Mouse (Mus musculus) embryonic stem cell, embryonic (primary cell): ENCODE data around the gene Aqp11.

Source experiments
- CTCF ChIA-PET, 4 experiments: fragments of 300-600 bp in 2 of 4; fragments of 350-600 bp in 2 of 4; sonication (Branson Sonifier 250); formaldehyde crosslinking; loops; one replicate each; lab custom pipeline; 2022; ENCODE audit warnings: inconsistent platforms in 2 of 4; lab: Charles Lee
- POLR2A ChIA-PET, 4 experiments: fragments of 300-600 bp in 2 of 4; fragments of 350-600 bp in 2 of 4; sonication (Branson Sonifier 250); formaldehyde crosslinking; loops; one replicate each; lab custom pipeline; 2022; ENCODE audit warnings: antibody characterized with exemption in 4 of 4, inconsistent platforms in 1 of 4; lab: Charles Lee

Gene Aqp11

DNA sequence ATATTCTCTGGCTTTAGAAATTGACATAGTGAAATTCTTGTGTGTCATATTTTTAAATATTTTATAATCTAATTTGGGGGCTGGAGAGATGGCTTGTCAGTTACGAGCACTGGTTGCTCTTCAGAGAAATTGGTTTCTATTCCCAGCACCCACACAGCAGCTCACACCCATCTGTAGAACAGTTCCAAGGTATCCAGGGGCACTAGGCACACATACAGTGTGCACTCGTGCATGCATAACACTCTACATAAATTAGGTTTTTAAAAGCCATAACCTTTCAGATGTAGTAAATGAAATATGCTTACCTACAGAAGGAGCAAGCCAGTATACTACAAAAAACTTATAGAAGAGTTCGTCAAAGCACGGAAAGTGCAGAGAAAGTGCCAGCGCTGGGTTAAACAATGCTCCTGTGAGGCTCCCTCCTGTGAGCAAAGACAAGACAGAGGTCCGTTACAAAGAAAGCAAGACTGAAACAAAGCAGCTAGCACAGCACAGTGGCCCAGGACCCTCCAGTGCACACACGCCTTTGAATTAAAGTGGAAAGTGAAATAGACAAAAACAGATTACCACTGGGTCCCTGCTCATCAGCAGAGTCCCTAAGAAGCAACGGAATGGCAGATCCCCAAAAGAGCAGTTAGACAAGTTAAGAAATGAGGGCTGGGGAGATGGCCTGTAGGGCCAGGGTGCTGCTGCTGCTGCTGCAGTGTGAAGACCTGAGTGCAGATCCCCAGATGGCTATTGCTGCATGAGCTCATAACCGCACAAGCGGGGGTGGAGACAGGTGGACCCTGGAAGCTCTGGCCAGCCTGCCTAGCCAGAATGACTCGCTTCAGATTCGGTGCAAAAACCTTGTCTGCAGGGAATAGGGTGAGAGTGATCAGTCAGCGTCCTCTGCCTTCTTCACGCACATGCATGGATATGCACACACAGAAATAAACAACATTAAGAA lies 9.1 kb downstream of the Aqp11 start:
- CTCF ChIA-PET, result interaction anchor here in 1 of 4 experiments (1.4 kb wide), 1 partner anchor 9 kb away, joined by 9 read pairs; the partner anchor contains the start of gene Aqp11
- POLR2A ChIA-PET, result interaction anchor here (0.6 to 3.8 kb wide), 13 partner anchors 9 to 361 kb away, joined by 3 to 21 read pairs (median 4); partner anchors contain the start of genes Aqp11 (in 3 of the 4), Aamdc (in 1 of the 4) and Rsf1 (in 1 of the 4)

DNA sequence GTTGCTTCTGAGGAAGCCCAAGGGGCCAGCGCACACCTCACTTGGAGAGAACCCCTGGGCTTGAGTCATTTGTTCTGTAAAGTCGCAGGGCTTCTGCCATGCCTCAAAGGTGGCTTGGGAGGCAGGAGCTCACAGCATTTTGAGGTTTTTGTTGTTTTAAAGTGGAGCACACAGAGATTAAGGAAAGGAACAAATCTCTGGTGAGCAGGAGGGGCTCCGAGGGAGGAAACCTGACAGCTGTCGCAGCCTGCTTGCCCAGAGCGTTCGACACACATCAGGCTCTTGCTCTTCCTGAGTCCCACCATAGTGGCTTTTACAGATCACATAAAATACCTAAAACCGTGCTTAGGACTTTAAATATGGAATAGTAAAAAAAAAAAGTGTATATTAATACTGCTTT lies 11.3 kb downstream of the Aqp11 start:
- POLR2A ChIA-PET, result interaction anchor here (0.7 to 3.6 kb wide), 10 partner anchors 10 to 666 kb away, joined by 3 to 13 read pairs (median 4); partner anchors contain the start of gene Aqp11 (in 3 of the 4)
- CTCF ChIA-PET, result interaction anchor here in 1 of 4 experiments (1.0 kb wide), 1 partner anchor 21 kb away, joined by 4 read pairs; no protein-coding TSS in a partner anchor

DNA sequence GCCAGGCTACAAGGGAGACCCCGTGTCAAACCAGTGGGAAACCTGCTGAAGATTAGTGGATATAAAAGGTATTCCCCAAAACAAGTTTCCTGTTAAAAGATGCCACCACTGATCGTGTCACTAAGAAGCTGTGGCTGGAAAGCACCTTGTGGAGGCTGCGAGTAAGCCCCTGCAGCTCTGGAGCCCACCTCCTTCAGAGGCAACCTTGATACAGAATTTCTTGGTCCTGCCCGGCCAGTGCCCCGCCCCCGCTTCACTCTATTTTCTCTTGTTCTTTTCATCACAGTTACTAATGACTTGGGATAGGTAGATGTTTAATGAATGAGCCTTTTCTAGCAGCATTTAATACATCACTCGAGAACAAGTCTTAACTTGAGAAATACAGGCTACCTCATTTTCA lies 12.0 kb downstream of the Aqp11 start:
- ChIA-PET POLR2A (interaction anchor here in 3 of 4 experiments (0.7 to 1.3 kb wide), 9 partner anchors 12 to 665 kb away, joined by 3 to 6 read pairs (median 3); partner anchors contain the start of genes Aqp11 (in 2 of the 3), Aamdc (in 1 of the 3) and Rsf1 (in 1 of the 3)), CTCF (interaction anchor here in 1 of 4 experiments (1.0 kb wide), 1 partner anchor 22 kb away, joined by 4 read pairs; no protein-coding TSS in a partner anchor)

DNA sequence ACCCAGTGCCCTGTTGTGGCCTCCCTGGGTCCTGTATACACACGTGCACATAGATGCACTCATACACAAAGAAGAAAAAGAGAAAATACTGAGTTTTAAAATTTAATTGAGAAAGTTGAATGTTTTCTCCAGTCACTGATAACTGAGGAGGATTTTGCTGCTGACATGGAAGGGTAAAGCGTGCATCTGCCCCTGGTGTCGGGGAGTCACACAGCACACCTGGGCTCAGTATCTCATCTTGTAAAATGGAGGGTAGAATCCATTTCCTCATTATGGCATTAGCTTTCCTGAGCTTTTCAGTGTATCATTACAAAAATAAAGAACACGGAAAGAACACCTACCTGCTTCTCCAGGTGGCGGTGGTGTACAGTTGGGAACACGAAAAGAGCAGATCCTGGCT lies 12.7 kb downstream of the Aqp11 start:
- ChIA-PET CTCF (no interaction called here), POLR2A (interaction anchor here in 3 of 4 experiments (0.5 to 1.4 kb wide), 8 partner anchors 12 to 325 kb away, joined by 3 to 4 read pairs (median 3); partner anchors contain the start of genes Aqp11 (in 2 of the 3), Clns1a (in 2 of the 3), Aamdc (in 1 of the 3) and Ndufc2 (in 1 of the 3))

DNA sequence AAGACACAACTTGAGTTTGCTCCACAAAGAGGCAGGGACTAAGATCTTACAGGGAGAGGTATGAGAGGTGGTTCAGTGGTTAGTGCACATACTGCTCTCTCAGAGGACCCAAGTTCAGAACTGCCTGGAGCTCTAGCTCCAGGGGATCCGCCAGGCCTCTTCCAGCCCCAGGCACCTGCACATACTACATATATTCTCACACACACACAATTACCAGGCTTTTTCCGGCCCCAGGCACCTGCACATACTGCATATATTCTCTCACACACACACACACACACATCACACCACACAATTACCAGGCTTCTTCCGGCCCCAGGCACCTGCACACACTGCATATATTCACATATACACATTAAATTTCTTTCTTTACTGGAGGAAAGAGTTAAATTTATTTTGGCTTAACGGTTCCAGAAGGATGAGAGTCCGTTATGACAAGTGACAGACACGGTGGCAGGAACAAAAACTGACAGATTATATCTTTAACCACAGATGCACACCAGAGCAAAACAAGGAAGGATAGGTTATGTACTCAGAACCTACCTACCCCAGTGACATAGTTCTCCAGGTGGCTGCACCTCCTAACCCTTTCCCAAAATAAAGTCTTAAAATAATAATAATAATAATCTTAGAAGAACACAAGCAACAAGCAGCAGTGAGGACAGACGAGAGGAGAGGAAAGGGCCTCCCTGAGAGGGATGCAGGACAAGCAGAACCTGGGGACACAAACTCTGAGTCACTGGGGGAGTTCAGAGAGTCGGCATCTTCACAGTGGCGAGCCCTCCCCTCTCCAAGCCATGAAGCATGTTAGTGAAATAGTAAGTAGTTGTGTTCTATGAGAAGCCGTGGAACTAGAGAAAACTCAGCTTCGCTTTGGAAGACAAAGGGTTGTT lies 14.2 kb downstream of the Aqp11 start:
- ChIA-PET POLR2A (interaction anchor here in 3 of 4 experiments (0.6 to 7.1 kb wide), 8 partner anchors 14 to 1024 kb away, joined by 3 to 64 read pairs (median 4); partner anchors contain the start of genes Aqp11 (in 3 of the 3) and Clns1a (in 2 of the 3)), CTCF (interaction anchor here in 3 of 4 experiments (0.6 to 2.0 kb wide), 5 partner anchors 13 to 713 kb away, joined by 3 to 5 read pairs (median 5); partner anchors contain the start of genes Aqp11 (in 1 of the 3) and Myo7a (in 1 of the 3))

DNA sequence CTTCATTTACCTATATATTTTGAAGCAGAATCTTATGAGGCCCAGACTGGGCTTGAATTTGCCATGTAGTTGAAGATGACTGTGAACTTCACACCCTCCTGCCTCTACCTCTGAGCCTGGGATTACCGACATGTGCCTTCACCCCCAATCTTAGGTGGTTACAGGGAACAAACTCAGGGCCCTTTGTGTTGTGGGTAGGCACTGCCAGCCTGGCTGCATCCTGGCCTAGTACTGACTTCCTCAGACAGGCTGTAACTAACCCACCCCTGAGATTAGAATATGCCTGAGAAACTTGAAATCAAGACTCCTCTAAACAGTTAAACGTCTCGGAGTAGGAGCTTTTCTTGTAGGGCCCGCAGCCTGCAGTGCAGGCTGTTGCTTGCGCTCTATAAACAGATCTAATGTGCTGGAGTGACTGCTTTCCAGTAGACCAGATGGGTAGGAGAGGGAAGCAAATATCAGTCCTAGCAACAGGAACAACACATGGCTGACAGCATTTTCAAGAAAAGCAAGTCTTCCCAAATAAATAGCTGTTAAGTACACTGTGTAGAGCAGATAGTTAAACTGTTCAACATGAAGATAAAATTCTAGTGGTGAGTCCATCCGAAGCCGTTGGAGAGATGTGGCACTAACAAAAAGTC lies 15.7 kb downstream of the Aqp11 start:
- ChIA-PET POLR2A (interaction anchor here in 2 of 4 experiments (0.7 to 7.1 kb wide), 6 partner anchors 10 to 275 kb away, joined by 3 to 64 read pairs (median 4); partner anchors contain the start of genes Aqp11 (in 1 of the 2) and Rsf1 (in 1 of the 2)), CTCF (interaction anchor here in 3 of 4 experiments (0.6 to 2.0 kb wide), 4 partner anchors 15 to 397 kb away, joined by 3 to 5 read pairs (median 4); partner anchors contain the start of genes Aqp11 (in 1 of the 3) and Myo7a (in 1 of the 3))

DNA sequence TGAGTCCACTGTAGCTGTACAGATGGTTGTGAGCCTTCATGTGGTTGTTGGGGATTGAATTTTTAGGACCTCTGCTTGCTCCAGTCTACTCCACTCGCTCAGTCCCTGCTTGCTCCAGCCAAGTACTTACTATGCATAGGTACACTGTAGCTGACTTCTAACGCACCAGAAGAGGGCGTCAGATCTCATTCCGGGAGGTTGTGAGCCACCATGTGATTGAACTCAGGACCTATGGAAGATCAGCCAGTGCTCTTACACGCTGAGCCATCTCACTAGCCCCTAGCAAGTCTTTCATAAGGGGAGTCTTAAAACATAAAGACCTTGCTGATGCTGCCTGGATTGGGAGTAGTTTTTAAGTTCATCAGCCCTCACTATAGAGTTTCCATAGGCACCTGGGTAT lies 18.0 kb downstream of the Aqp11 start:
- ChIA-PET POLR2A (interaction anchor here in 2 of 4 experiments (0.6 to 7.1 kb wide), 21 partner anchors 10 to 348 kb away, joined by 3 to 64 read pairs (median 5); partner anchors contain the start of genes Aqp11 (in 2 of the 2), Clns1a (in 2 of the 2), Aamdc (in 1 of the 2) and Alg8 (in 1 of the 2)), CTCF (interaction anchor here in 3 of 4 experiments (0.5 to 2.3 kb wide), 13 partner anchors 13 to 421 kb away, joined by 3 to 8 read pairs (median 4); partner anchors contain the start of genes Aamdc (in 1 of the 3), Alg8 (in 1 of the 3), Aqp11 (in 1 of the 3) and Rsf1 (in 1 of the 3))

DNA sequence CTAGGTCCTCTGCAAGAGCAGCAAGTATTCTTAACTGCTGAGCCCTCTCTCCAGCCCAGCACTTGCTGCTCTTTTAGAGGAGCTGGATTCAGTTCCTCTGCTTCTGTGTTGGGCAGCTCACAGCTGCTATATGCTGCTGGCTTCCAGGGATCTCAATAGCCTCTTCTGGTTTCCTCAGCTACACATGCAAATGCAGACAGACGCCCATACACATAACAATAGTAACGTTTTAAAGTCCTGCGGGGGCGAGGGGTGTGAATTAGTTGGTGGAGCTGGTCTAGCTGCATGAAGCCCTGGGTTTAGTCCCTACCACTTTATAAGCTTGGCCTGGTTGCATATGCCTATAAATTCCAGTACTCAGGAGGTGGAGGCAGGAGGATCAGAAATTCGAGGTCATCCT lies 19.0 kb downstream of the Aqp11 start:
- ChIA-PET CTCF (interaction anchor here in 3 of 4 experiments (0.7 to 2.3 kb wide), 12 partner anchors 18 to 422 kb away, joined by 3 to 8 read pairs (median 3); partner anchors contain the start of genes Aamdc (in 1 of the 3), Alg8 (in 1 of the 3), Aqp11 (in 1 of the 3) and Ints4 (in 1 of the 3)), POLR2A (interaction anchor here in 3 of 4 experiments (0.7 to 7.1 kb wide), 32 partner anchors 9 to 641 kb away, joined by 3 to 64 read pairs (median 4); partner anchors contain the start of genes Aqp11 (in 3 of the 3), Aamdc (in 2 of the 3), Alg8 (in 2 of the 3) and Clns1a (in 2 of the 3))

DNA sequence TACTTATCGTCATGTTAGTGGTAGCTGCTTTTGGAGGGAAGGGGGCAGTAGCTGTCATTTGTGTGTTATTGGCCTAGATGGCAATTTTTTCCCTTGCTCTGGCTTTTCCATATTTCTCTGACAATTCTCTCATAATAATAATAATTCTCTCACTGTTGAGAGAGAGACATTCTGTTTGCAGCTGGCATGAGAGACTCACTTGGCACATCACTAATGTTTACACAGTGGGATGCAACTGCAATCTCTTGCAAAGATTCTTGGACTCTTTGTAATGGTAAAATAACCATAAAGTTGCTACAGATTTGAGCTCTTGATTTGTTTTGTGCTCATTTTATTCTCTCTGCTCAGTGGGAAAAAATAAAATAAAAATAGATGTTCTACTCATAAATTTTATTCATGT lies 20.8 kb downstream of the Aqp11 start:
- POLR2A ChIA-PET, result interaction anchor here in 1 of 4 experiments (0.7 to 7.1 kb wide), 5 partner anchors 14 to 138 kb away, joined by 3 to 64 read pairs (median 3); partner anchors contain the start of genes Aamdc and Aqp11
- CTCF ChIA-PET, result no interaction called here

DNA sequence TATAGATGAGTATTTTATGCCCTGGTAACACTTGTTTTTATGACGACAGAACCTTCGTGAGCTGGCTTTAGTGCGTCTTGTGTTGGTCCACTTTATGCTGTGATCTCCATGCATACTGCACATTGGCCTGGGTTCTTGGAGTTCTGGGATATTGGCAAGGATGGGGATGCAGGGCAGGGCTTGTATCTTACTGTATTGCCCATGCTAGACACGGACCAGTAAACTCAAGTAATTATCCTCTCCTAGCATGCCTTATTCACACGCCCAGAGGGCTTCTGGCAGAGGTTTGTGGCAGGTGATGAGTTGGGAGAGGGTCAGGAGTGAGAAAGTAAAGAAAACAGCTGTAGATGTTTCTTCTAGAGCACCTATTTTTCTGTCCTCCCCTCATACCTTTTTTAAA lies 23.4 kb downstream of the Aqp11 start:
- ChIA-PET CTCF (interaction anchor here in 1 of 4 experiments (0.6 kb wide), 1 partner anchor 303 kb away, joined by 4 read pairs; no protein-coding TSS in a partner anchor), POLR2A (interaction anchor here in 1 of 4 experiments (0.9 kb wide), 1 partner anchor 10 kb away, joined by 3 read pairs; no protein-coding TSS in a partner anchor)

DNA sequence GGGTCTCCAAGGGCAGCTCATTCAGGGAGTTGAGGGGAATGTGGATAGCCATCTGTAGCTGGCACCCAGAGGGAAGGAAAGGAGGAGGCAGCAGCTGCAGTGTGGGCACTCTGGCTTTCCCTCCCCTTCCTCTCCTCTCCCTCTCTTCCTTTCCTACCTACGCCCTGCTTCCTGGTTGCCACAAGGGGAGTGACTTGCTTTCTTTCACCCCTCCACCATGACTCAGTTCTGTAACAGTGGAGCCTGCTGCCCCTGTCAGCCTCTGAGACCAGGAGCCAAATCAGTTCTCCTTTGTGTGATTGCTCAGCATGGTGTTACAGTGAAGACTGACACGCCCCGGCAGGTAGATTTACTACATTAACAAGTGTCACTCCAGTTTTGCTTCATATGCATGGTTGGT lies 28.9 kb downstream of the Aqp11 start:
- ChIA-PET CTCF (no interaction called here), POLR2A (interaction anchor here in 3 of 4 experiments (0.7 to 2.8 kb wide), 6 partner anchors 10 to 130 kb away, joined by 3 to 14 read pairs (median 4); partner anchors contain the start of genes Aamdc (in 1 of the 3), Clns1a (in 1 of the 3) and Rsf1 (in 1 of the 3))

DNA sequence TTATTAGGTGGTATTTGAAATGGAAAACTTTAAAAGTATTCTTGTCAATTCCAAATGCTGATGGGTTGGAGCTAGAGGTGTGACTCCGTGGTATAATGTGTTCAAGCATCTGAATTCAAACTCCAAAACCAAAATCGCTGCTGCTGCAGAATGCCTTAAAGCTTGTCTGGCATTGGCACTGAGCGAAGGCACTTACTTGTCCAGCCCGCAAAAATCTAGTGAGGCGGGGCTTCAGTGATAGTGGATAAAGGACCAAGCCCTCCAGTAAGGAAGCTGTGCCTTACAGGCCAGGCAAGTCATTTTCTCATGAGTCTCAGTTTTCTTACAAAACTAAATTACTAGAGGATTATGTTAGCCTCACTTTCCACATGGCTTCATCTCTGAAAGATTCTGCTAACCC lies 30.3 kb downstream of the Aqp11 start:
- POLR2A ChIA-PET, result interaction anchor here in 2 of 4 experiments (0.5 to 3.2 kb wide), 5 partner anchors 9 to 50 kb away, joined by 3 to 14 read pairs (median 3); partner anchors contain the start of gene Clns1a (in 1 of the 2)
- CTCF ChIA-PET, result no interaction called here

DNA sequence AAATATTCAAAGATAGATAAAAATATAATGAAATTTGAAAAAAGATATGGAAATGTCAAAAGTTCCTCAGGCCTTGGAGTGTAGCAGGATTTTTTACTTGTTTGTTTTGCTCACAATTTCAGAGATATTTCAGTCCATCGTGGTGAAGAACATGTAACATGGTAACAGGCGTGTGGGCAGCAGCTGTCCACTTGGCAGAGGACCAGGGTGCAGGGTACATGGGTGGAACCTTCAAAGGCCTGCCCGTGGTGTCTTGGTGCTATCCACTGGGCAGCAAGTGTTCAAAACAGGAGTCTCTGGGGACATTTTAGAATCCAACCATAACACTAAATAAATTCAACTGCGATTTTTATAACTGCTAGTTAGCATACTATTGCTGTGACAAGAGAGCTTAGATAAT lies 31.0 kb downstream of the Aqp11 start:
- POLR2A ChIA-PET, result interaction anchor here in 2 of 4 experiments (0.5 to 3.2 kb wide), 7 partner anchors 9 to 49 kb away, joined by 3 to 14 read pairs (median 3); partner anchors contain the start of genes Aqp11 (in 1 of the 2) and Clns1a (in 1 of the 2)
- CTCF ChIA-PET, result no interaction called here

DNA sequence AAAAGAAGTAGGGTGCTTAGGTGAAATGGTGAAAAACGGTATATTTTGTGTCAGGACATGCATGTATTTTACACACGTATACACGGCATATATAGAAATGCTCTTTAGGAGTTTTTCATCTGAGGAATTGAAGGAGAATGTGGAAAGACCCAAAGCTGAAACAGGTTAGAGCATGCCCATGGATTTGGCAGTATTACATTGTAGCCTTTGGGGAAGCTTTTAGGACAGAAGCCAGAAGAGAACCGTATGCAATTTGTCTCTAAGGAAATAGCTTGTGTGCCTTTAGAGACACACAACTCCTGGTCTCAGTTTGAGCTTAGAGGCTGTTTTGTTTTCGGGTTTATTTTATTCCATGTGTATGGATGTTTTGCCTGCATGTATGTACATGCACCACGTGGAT lies 37.0 kb downstream of the Aqp11 start:
- CTCF ChIA-PET, result interaction anchor here in 2 of 4 experiments (0.6 to 0.7 kb wide), 2 partner anchors 22 to 165 kb away, joined by 3 read pairs; no protein-coding TSS in a partner anchor

DNA sequence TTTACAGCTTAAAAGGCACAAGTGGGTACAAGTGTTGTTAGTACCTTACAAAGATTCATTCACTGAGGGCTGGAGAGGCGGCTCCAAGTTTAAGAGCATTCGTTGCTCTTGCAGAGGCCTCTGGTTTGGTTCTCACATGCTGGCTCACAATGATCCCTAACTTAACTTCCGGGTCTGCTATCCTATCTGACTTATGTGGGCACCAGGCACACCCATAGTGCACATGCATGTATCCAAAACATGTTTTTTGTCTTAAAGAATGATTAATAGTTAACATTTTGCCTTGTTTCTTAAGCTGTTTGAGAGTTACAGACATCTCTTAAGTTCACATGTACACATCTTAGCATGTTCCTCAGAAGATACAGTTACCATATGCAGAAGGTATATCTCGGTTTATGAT lies 37.9 kb downstream of the Aqp11 start:
- ChIA-PET POLR2A (interaction anchor here in 2 of 4 experiments (1.3 to 2.1 kb wide), 4 partner anchors 19 to 219 kb away, joined by 3 to 7 read pairs (median 4); partner anchors contain the start of genes Aqp11 (in 1 of the 2) and Ints4 (in 1 of the 2)), CTCF (no interaction called here)

More for the DNA sequence above, 37.0 kb downstream of the Aqp11 start:
- POLR2A ChIA-PET, result interaction anchor here in 3 of 4 experiments (0.6 to 2.1 kb wide), 9 partner anchors 14 to 329 kb away, joined by 3 to 7 read pairs (median 4); partner anchors contain the start of genes Aqp11 (in 1 of the 3) and Ints4 (in 1 of the 3)
